Mouse (Mus musculus) heart, postnatal 0 days (tissue): ENCODE measurements at regions not wholly inside any gene's neighbourhood (a gene's known extent, or its start where the extent isn't known, plus 50 kb on each side); places are given as distances from the start of the nearest gene placed in this dataset.

Experiments
- CTCF ChIP-seq: IDR thresholded peaks from 2 replicates; pipeline ENCODE4 v1.5.1; 2016; ENCODE audit warnings: antibody characterized with exemption, control low read depth, low read depth
- EP300 ChIP-seq: IDR thresholded peaks from 2 replicates; pipeline ENCODE4 v1.6.1; 2016; ENCODE audit warnings: antibody characterized with exemption, low read depth

DNA sequence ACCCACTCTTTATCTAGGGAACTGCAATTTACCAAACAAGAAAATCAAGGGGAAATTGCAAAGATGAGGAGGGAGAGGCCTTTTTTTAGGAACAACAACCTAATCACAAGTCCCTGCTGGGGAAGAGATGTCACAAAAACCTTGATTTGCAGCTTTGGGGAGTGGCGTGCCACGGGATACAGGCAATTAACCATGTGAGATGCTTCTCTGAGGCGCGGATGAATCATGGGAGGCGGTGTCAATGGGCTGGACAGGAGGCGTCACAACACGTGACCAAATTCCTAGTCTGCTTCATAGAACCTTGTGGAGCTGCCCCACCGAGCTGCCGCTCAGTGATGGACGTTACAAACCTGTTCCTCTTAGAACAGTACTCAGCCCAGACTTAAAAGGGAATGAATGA, 123.6 kb upstream of the Srsf6 start:
- TF ChIP-seq CTCF (no peak), EP300 (no peak)
